Mouse (Mus musculus): ENCODE measurements around the gene Rnf187.

The Rnf187 gene

GRCm38 (mm10) chr11:58938322-58939087 is at the start of gene Rnf187:
Gene Rnf187 (minus strand): TSS chr11:58938916.
- peak; percentile 99 for DNase-seq

DNA sequence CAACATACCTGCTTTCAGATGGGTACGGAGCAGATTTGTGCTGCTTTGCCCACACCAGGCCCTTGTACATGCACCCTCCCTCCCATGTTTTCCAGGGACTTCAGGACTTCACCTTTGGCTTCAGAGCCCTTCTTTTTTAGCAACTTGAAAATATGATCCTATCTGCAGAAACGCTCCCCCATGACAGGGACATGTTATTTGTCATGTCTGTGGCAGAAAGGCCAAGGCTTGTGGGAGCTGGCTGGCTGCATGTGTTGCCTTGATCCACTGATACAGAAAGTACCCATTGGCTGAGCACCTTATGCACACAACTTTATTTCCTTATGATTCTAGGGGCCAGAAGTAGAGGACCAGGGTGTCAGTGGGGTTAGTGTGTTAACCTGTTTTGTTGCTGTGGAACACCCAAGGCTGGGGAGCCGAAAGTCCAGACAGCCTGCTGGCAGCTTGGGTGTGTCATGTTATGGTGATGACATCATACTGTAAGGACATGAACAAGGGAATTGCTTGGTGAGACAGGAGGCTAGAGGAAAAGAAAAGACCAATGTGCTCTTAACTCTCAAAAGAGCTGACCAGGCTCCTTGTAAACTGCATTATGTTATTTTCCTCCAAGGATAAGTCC is 46.7 kb upstream of the Rnf187 start:
- DNase-seq = no peak

GRCm38 (mm10) chr11:58984657-58985056 is 45.9 kb upstream of the Rnf187 start:
- DNase-seq = peak; percentile 89

GRCm38 (mm10) chr11:58983691-58984341 is 45.1 kb upstream of the Rnf187 start:
- DNase-seq = peak; percentile 91

DNA sequence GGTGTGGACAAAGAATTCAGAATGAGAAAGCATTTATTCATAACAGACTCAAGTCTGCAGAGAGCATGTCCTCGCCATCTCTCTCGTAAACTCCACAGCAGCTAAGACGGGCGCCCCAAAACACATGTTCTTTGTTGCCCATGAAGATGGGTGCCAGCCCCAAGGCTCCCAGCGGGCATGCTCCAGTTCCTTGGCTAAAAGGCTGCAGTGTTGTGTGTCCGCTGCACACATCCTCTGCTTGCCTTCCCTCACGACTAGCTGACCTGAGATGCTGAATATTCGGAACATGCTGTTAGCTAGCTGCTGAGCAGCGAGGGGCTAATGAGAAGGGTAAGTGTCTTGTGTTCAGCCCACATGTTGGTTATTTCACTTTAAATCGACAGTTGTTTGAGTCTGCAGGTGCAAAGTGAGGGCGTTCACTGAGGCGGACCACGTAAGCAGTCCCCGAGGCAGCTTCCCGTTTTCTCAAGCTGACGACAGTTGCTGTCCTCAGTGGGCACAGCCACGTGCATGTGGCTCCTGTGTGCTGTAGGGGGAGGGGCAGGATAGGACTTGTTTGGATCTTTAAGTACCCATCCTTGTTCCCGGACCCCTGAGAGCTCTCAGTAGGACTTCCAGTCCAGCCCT is 43.9 kb upstream of the Rnf187 start:
- peak; percentile 91 for DNase-seq

DNA sequence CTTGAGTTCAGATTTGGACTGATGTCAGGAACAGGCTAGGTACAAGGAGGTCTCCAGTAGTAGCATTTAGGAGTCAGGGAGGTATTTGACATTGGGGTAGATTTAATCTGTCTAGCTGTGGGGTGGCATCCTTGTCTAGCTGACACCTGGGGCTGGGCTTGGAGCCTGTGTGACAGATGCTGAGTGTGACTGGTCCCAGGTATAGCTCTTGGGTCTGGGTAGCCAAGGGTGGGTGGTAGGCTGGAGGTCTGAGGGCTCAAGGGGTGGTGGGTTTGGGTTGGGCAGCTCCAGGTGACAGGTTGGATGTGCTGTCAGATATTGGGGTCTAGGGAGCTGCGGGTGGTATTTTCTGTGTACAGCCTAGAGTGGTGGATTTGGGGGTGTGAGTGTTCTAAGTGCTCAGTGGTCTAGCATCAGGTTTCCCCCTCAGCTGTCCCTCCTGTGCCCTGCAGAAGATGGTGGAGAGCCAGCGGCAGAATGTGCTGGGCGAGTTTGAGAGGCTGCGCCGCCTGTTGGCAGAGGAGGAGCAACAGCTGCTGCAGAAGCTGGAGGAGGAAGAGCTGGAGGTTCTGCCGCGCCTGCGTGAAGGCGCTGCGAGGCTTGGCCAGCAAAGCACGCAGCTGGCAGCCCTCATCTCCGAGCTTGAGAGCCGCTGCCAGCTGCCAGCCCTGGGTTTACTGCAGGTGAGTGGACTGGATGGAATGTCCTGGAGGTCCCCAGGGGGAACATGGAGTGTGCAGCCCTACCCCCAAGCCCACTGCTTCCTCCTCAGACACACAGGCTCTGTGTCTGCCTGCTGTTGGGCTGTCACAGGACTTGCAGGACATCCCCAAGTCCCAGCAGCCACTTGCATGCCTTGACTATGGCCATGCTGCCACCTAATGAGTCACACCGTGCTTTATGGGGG is 43.1 kb upstream of the Rnf187 start:
- peak; percentile 97 for DNase-seq

- DNase-seq = peak; percentile 92
Observed at GRCm38 (mm10) chr11:58980381-58980990, 41.8 kb upstream of the Rnf187 start.

GRCm38 (mm10) chr11:58979661-58980060 is 40.9 kb upstream of the Rnf187 start:
- peak; percentile 97 for DNase-seq

- no peak for DNase-seq
Observed at GRCm38 (mm10) chr11:58979183-58979582, 40.5 kb upstream of the Rnf187 start.

DNA sequence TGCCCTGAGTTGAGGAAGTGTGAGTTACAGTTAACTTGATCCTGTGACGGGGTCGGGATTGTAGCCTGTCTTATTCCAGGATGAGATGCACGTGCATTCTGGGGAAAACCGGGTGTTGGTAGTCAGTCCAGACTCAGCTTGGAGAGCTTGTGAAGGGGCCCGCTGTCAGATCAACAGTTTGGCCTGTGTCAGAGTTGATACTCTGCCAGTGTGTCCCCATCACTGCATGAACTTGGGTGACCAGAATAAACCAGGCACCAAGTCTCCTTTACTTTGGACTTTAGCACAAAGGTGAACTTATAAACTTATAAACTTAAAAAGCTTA is 40.0 kb upstream of the Rnf187 start:
- DNase-seq = no peak

DNA sequence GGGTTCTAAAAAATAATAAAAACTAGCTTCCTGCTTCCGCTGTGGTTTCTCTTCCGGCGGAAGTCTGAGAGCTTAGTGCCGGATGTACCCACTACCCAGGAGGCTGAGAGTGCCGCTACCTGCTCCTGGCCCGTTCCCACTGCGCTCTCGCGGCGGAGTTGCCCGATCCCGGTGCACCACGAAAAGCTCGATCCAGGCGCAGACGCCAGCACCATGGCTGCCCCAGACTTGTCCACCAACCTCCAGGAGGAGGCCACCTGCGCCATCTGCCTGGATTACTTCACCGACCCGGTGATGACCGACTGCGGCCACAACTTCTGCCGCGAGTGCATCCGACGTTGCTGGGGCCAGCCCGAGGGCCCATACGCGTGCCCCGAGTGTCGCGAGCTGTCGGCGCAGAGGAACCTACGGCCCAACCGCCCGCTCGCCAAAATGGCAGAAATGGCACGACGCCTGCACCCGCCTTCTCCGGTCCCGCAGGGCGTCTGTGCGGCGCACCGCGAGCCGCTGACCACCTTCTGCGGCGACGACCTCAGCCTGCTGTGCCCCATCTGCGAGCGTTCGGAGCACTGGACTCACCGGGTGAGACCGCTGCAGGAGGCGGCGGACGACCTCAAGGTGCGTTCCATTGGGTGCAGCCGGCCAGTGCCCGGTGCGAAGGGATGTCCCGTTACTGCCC is 39.5 kb upstream of the Rnf187 start, which contains the start of gene Trim11:
Trim11 (plus strand) TSS at position 67 of the 679 bp plus-strand sequence.
- DNase-seq = peak; percentile 97

DNA sequence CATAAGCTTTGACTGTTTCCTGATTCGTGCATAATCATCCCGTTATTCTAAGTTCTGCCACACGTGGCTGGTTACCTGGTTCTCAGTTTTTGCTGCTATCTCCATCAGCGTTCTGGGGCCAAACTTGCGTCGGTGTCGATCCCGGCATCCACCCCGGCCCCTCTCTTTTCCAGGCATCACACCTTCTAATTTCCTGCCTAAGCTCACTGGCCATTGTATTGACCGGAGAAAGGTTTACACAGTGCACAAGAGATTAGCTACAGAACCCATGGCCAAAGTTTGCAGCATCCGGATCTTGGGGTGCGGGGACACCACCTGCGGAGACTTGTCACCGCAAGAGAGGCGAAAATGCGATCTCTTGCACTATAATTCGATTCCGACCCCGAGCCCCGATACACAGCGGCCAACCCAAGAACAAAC is 38.9 kb upstream of the Rnf187 start:
- no peak for DNase-seq

DNA sequence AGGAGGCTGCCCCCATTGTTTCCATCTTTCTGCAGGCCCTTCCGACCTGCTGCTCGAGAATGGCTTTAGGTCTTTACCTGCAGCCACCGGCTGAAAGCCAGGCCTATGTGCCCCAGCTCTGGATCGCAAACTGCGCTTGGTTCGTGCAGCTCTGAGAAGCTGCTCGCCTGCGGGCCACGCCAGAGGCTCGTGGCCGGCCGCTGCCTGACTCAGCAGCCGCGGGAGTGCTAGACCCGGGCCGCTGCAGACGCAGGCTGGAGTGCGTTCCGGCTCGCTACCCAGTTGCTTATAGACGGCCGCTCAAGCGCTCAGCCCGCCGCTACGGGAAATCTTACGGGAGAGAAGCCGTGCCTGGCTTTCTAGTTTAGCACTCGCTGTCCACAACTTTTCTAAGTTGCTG is 38.4 kb upstream of the Rnf187 start:
- DNase-seq = peak; percentile 88

- peak; percentile 72 for DNase-seq
Observed at GRCm38 (mm10) chr11:58974414-58974813, 35.7 kb upstream of the Rnf187 start.

DNA sequence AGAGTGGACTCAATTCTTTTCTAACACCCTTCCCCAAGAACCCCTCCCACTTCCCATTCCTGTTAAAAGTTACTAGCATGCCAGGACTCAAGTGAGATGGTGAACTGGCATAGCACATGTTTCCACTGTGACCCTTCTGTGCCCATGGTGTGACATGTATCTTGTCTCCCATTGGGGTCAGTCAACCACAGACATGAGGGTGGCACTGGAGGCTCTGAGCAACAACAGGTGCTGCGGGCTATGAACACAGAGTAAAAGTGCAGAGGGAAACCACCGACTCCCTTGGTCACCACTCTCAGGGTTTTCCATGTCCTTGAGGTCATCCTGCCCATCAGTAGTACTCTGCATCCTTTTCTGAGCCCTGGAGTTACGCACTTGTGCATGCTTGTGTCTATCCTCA is 33.1 kb upstream of the Rnf187 start:
- peak; percentile 80 for DNase-seq

DNA sequence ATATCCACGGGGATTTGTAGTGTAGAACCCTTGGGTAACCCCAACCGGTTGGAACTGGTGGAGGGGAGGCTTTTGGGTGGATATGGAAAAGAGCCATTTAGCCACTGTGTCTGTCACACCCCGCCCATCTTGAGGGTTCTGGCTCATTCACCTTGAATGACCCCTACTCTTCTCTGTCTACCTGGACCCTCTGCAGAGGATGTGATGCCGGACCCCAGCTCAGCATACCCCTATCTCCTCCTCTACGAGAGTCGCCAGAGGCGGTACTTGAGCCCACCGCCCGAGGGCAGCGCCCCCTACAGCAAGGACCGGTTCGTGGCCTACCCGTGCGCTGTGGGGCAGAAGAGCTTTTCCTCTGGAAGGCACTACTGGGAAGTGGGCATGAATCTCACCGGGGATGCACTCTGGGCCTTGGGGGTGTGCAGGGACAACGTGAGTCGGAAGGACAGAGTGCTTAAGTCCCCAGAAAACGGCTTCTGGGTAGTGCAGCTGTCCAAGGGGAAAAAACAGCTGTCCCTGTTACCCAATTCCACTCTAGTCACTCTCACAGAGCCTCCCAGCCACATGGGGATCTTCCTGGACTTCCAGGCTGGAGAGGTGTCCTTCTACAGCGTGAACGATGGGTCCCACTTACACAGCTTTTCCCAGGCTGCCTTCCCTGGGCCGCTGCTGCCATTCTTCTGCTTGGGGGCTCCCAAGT is 32.3 kb upstream of the Rnf187 start:
- peak; percentile 83 for DNase-seq

DNA sequence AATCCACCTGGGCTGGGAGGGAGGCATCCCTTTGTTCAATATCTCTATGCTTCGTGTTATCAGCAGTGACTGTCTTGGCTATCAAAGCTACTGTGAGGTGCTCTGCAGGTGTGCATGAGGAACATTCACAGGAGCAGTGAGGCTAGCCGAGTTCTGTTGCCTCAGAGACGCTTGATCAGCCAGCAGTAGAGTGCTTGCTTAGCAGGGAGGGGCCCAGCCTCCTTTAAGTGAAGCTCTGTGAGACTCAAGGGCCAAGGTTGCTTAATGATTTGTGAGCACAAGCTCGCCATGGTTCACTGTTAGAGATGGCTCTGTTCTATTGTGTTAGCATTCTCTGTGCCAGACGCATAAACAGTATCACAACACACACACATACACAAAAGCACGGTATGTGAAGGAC is 30.9 kb upstream of the Rnf187 start:
- no peak for DNase-seq

- peak; percentile 66 for DNase-seq
Observed at GRCm38 (mm10) chr11:58969027-58969426, 30.3 kb upstream of the Rnf187 start.

GRCm38 (mm10) chr11:58968551-58968950 is 29.8 kb upstream of the Rnf187 start:
- peak; percentile 91 for DNase-seq

- peak; percentile 22 for DNase-seq
Observed at GRCm38 (mm10) chr11:58967346-58967745, 28.6 kb upstream of the Rnf187 start.
